Mouse (Mus musculus) thymus, postnatal 4 days (tissue): Measurements from ENCODE around the gene Fam129a.

Experiments
- DNase-seq: peaks from one replicate; pipeline ENCODE4 v3.0.0; 2021

Gene Fam129a

GRCm38 (mm10) chr1:151570981-151571837 is at the start of gene Fam129a:
Fam129a (plus strand) TSS chr1:151571186.
- peak; percentile 60 for DNase-seq

GRCm38 (mm10) chr1:151526701-151527100 is 44.3 kb upstream of the Fam129a start:
- no peak for DNase-seq

GRCm38 (mm10) chr1:151543796-151544477 is 27.0 kb upstream of the Fam129a start:
- no peak for DNase-seq

GRCm38 (mm10) chr1:151544581-151544980 is 26.4 kb upstream of the Fam129a start:
- no peak for DNase-seq

- DNase-seq: no peak
Observed at GRCm38 (mm10) chr1:151545571-151545970, 25.4 kb upstream of the Fam129a start.

GRCm38 (mm10) chr1:151548896-151549610 is 21.9 kb upstream of the Fam129a start:
- no peak for DNase-seq

- DNase-seq: no peak
Observed at GRCm38 (mm10) chr1:151549794-151550193, 21.2 kb upstream of the Fam129a start.

GRCm38 (mm10) chr1:151550587-151551479 is 20.2 kb upstream of the Fam129a start:
- no peak for DNase-seq

GRCm38 (mm10) chr1:151560536-151560935 is 10.4 kb upstream of the Fam129a start:
- DNase-seq: no peak

GRCm38 (mm10) chr1:151563401-151563800 is 7.6 kb upstream of the Fam129a start:
- no peak for DNase-seq

- no peak for DNase-seq
Observed at GRCm38 (mm10) chr1:151563893-151564292, 7.1 kb upstream of the Fam129a start.

- DNase-seq: peak; percentile 86
Observed at GRCm38 (mm10) chr1:151564377-151564776, 6.6 kb upstream of the Fam129a start.

- no peak for DNase-seq
Observed at GRCm38 (mm10) chr1:151568682-151569081, 2.3 kb upstream of the Fam129a start.

- no peak for DNase-seq
Observed at GRCm38 (mm10) chr1:151571838-151572578, 1.0 kb downstream of the Fam129a start.

- DNase-seq: no peak
Observed at GRCm38 (mm10) chr1:151572601-151573320, 1.8 kb downstream of the Fam129a start.

- DNase-seq: no peak
Observed at GRCm38 (mm10) chr1:151580200-151580982, 9.4 kb downstream of the Fam129a start.

- no peak for DNase-seq
Observed at GRCm38 (mm10) chr1:151581454-151581853, 10.5 kb downstream of the Fam129a start.

- no peak for DNase-seq
Observed at GRCm38 (mm10) chr1:151581977-151582376, 11.0 kb downstream of the Fam129a start.

GRCm38 (mm10) chr1:151583457-151584181 is 12.6 kb downstream of the Fam129a start:
- DNase-seq: no peak

GRCm38 (mm10) chr1:151584182-151584471 is 13.1 kb downstream of the Fam129a start:
- no peak for DNase-seq
